17 mouse cellular contexts compared by ENCODE assay signal in genomic region chr5:37395172-37396030, GRCm38 (mm10). TPM values are rescaled to one million over a fixed set of nuclear protein-coding genes. Genes with fewer than 3 reads are reported as not detected.
DNase-seq lines count a peak whose midpoint lies in the region; ATAC-seq lines count a peak whose summit lies in the region.
"Had no signal": no experiment of that assay in that cellular context is flagged by ENCODE, and none has a peak within 500 bp of the region (broad histone marks: within the 10 kb centered on the region; RNA-seq: fewer than 3 reads in every experiment).

No protein-coding gene starts in this region.

- no peak overlapping the region for H3K9ac ChIP-seq in midbrain, embryonic 11.5 days (ENCODE audit: low read length)
- H3K9ac ChIP-seq in forebrain, embryonic 13.5 days: no peak overlapping the region
- no peak overlapping the region for H3K9ac ChIP-seq in hindbrain, embryonic 15.5 days
- H3K9ac ChIP-seq: heart, embryonic 15.5 days; liver, postnatal 0 days had no signal

- no peaks in the 10 kb centered on the region for H3K9me3 ChIP-seq in midbrain, embryonic 11.5 days (ENCODE audit: control insufficient read depth, low read length)
- H3K9me3 ChIP-seq in midbrain, embryonic 10.5 days (replicated peaks): no peaks in the 10 kb centered on the region
- H3K9me3 ChIP-seq in forebrain, embryonic 13.5 days (replicated peaks): no peaks in the 10 kb centered on the region
- H3K9me3 ChIP-seq in hindbrain, embryonic 15.5 days: no peaks in the 10 kb centered on the region
- H3K9me3 ChIP-seq: heart, embryonic 15.5 days had no signal

- no peaks in the 10 kb centered on the region for H3K36me3 ChIP-seq in midbrain, embryonic 11.5 days (ENCODE audit: control insufficient read depth, insufficient read depth, low read length)
- H3K36me3 ChIP-seq in midbrain, embryonic 10.5 days: peaks cover 75% of the 10 kb centered on the region
- H3K36me3 ChIP-seq in forebrain, embryonic 13.5 days (ENCODE audit: poor library complexity, severe bottlenecking): peaks cover 3% of the 10 kb centered on the region; the same call in 1 of the 2 replicates
- H3K36me3 ChIP-seq in hindbrain, embryonic 15.5 days: no peaks in the 10 kb centered on the region
- H3K36me3 ChIP-seq: heart, embryonic 15.5 days had no signal

- ATAC-seq in midbrain, embryonic 11.5 days (ENCODE audit: low FRiP score): peak; percentile 19; the same call in 1 of the 2 replicates
- peak; percentile 73 for ATAC-seq in forebrain, embryonic 13.5 days
- ATAC-seq in hindbrain, embryonic 15.5 days (ENCODE audit: low FRiP score, low read depth): peak; percentile 61; the same call in 1 of the 2 replicates
- ATAC-seq: liver, postnatal 0 days had no signal

- H3K27ac ChIP-seq in midbrain, embryonic 11.5 days (ENCODE audit: low read depth, low read length): no peak overlapping the region
- H3K27ac ChIP-seq in midbrain, embryonic 10.5 days (replicated peaks): no peak overlapping the region
- H3K27ac ChIP-seq in forebrain, embryonic 13.5 days: peak overlapping the region; percentile 57
- H3K27ac ChIP-seq in hindbrain, embryonic 15.5 days (replicated peaks): no peak overlapping the region; the same call in 1 of the 2 replicates
- H3K27ac ChIP-seq: heart, embryonic 15.5 days; layer of hippocampus, adult 2 months; left cerebral cortex, adult 2 months had no signal

- H3K27me3 ChIP-seq in midbrain, embryonic 11.5 days (ENCODE audit: control insufficient read depth, insufficient read depth, low read length): no peaks in the 10 kb centered on the region
- no peaks in the 10 kb centered on the region for H3K27me3 ChIP-seq in midbrain, embryonic 10.5 days (ENCODE audit: low read depth, poor library complexity, severe bottlenecking)
- H3K27me3 ChIP-seq in forebrain, embryonic 13.5 days: no peaks in the 10 kb centered on the region
- no peaks in the 10 kb centered on the region for H3K27me3 ChIP-seq in hindbrain, embryonic 15.5 days
- H3K27me3 ChIP-seq: heart, embryonic 15.5 days had no signal

- no peak overlapping the region for H3K4me3 ChIP-seq in midbrain, embryonic 11.5 days (ENCODE audit: low read depth, low read length)
- H3K4me3 ChIP-seq in midbrain, embryonic 10.5 days: no peak overlapping the region
- no peak overlapping the region for H3K4me3 ChIP-seq in forebrain, embryonic 13.5 days
- H3K4me3 ChIP-seq in hindbrain, embryonic 15.5 days: no peak overlapping the region
- H3K4me3 ChIP-seq: heart, embryonic 15.5 days; layer of hippocampus, adult 2 months; left cerebral cortex, adult 2 months had no signal

- H3K4me2 ChIP-seq in midbrain, embryonic 11.5 days: no peak overlapping the region
- H3K4me2 ChIP-seq in forebrain, embryonic 13.5 days: peak overlapping the region; percentile 8
- H3K4me2 ChIP-seq in hindbrain, embryonic 15.5 days: no peak overlapping the region
- H3K4me2 ChIP-seq: heart, embryonic 15.5 days had no signal

- H3K4me1 ChIP-seq in midbrain, embryonic 11.5 days (ENCODE audit: control insufficient read depth, insufficient read depth, low read length): peaks cover 4% of the 10 kb centered on the region; the same call in 1 of the 2 replicates
- no peaks in the 10 kb centered on the region for H3K4me1 ChIP-seq in midbrain, embryonic 10.5 days
- peaks cover 15% of the 10 kb centered on the region for H3K4me1 ChIP-seq in forebrain, embryonic 13.5 days
- H3K4me1 ChIP-seq in hindbrain, embryonic 15.5 days (replicated peaks): peaks cover 13% of the 10 kb centered on the region
- H3K4me1 ChIP-seq: heart, embryonic 15.5 days had no signal

- DNase-seq in midbrain, embryonic 11.5 days (ENCODE audit: low spot score, missing footprints): no peak
- no peak for DNase-seq in midbrain, embryonic 10.5 days (ENCODE audit: low spot score)
- peak; percentile 45 for DNase-seq in retina, embryonic 14.5 days (ENCODE audit: low spot score)
- no peak for DNase-seq in left cerebral cortex, postnatal 36 days (ENCODE audit: low spot score in 2 of 2)
- no peak for DNase-seq in gastrocnemius, postnatal 14 days
- DNase-seq: adrenal gland, postnatal 10 days; cerebellum, adult 9-11 months; liver, postnatal 0 days; lung, postnatal 36 days; right cerebral cortex, postnatal 14 days had no signal

- 79% methylated on average over 22 of the region's 22 CpGs for WGBS in midbrain, embryonic 11.5 days
- WGBS in midbrain, embryonic 10.5 days: 90% methylated on average over 22 of the region's 22 CpGs
- 37% methylated on average over 22 of the region's 22 CpGs for WGBS in forebrain, embryonic 13.5 days
- 42% methylated on average over 22 of the region's 22 CpGs for whole genome bisulfite sequencing in hindbrain, embryonic 15.5 days

- intact Hi-C loops in left cerebral cortex, postnatal 36 days (cut with DNase I): no loop called here
- intact Hi-C loops in gastrocnemius, postnatal 14 days (cut with DNase I; ENCODE audit: low total_unique reads): no loop called here

RNA-seq across cellular contexts. Expression of gene Evc2, which starts 57.1 kb away (rescaled TPM):
- polyA plus RNA-seq in midbrain, embryonic 11.5 days (2014; fragmentation: Nextera tagmentation; extraction: Ambion mirVana): 8.1 and 10.3 TPM in 2 replicates
- polyA plus RNA-seq in midbrain, embryonic 10.5 days (2016; fragmentation: Nextera tagmentation; extraction: Ambion mirVana): 16.0 and 19.0 TPM in 2 replicates
- 7.5 and 8.3 TPM in 2 replicates for polyA plus RNA-seq in forebrain, embryonic 13.5 days (2015; fragmentation: Nextera tagmentation; extraction: Ambion mirVana)
- 5.0 and 7.2 TPM in 2 replicates for polyA plus RNA-seq in hindbrain, embryonic 15.5 days (2015; fragmentation: Nextera tagmentation; extraction: Ambion mirVana)
- total RNA-seq in left cerebral cortex, postnatal 36 days (2021): 10 to 100 TPM; 12.0 to 14.1 TPM
- total RNA-seq in gastrocnemius, postnatal 14 days (2021): 1 to 10 TPM; 6.9 to 7.2 TPM
- total RNA-seq: granulocyte monocyte progenitor cell, adult 5-6 weeks; monocyte, adult 5-6 weeks had no signal

RNA-seq across cellular contexts. Expression of gene Evc, which starts 58.7 kb away (rescaled TPM):
- polyA plus RNA-seq in midbrain, embryonic 11.5 days (2014; fragmentation: Nextera tagmentation; extraction: Ambion mirVana): 11.1 and 11.8 TPM in 2 replicates
- polyA plus RNA-seq in midbrain, embryonic 10.5 days (2016; fragmentation: Nextera tagmentation; extraction: Ambion mirVana): 23.3 and 25.2 TPM in 2 replicates
- 10.4 and 13.1 TPM in 2 replicates for polyA plus RNA-seq in forebrain, embryonic 13.5 days (2015; fragmentation: Nextera tagmentation; extraction: Ambion mirVana)
- polyA plus RNA-seq in hindbrain, embryonic 15.5 days (2015; fragmentation: Nextera tagmentation; extraction: Ambion mirVana): 5.8 and 6.0 TPM in 2 replicates
- total RNA-seq in left cerebral cortex, postnatal 36 days (2021): 1 to 10 TPM; 5.2 to 9.2 TPM
- total RNA-seq in gastrocnemius, postnatal 14 days (2021): 10 to 100 TPM; 18.9 to 21.4 TPM
- total RNA-seq: granulocyte monocyte progenitor cell, adult 5-6 weeks had no signal

Comparison
In these comparisons a context has a peak if more than half of its experiments do, and no peak if none do; other contexts are left out.
1. ATAC-seq: peak in every context shown above with its lines; median percentile 73 in forebrain, embryonic 13.5 days; 61 in hindbrain, embryonic 15.5 days; 19 in midbrain, embryonic 11.5 days.